Mouse (Mus musculus): ENCODE data around the gene Tubb4b.

DNA sequence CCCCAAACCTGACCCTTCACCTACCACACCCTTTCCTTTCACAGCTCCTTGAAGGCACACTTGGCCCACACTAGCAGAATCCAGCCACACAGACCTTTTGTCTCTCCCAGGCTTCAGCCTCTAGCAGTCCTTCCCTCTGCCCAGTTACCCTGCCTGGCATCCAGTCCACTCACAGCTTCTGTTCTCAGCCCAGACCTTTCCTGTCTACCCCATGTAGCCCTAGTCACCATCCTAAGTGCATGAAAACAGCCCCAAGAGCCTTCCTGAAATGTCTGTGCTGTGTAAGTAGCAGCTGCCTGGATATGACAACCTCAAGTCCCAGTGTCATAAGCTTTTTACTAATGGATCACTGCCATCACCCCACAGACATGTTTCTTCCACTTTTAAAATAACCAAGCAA, 26.6 kb downstream of the Tubb4b start:
- TF ChIP-seq POLR2A (IDR thresholded peaks at IDR 0.05; ENCODE audit: extremely low read depth, insufficient read depth, low read length) (no peak), CTCF (IDR thresholded peaks at IDR 0.05; ENCODE audit: extremely low read depth, insufficient read depth, low read length) (no peak)
